Mouse (Mus musculus): ENCODE measurements at regions not wholly inside any gene's neighbourhood (a gene's known extent, or its start where the extent isn't known, plus 50 kb on each side); places are given as distances from the start of the nearest gene placed in this dataset.

DNA sequence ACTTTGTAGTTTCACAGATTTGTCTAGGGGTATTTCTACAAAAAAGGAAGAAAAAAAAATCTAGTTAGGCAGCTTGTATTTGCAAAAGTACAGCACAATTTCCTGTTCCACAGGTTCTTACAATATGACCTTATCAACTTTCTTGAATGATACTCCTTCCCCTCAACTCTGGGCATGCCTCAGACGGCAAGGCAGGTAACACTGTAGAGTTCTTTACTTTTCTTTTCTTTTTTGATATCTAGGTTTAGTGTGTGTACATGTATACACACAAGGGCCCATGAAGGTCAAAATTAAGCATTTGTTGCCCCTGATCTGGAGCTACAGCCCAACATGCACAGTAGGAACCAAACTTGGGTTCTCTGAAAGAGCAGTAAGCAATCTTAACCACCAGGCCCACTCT is 381.4 kb upstream of the Acvr2a start:
- WGBS = 80% methylated on average over 1 of the region's 1 CpGs
- ATAC-seq (ENCODE audit: insufficient number of reproducible peaks, insufficient read depth, low FRiP score, low TSS enrichment, low read depth) = no peak

DNA sequence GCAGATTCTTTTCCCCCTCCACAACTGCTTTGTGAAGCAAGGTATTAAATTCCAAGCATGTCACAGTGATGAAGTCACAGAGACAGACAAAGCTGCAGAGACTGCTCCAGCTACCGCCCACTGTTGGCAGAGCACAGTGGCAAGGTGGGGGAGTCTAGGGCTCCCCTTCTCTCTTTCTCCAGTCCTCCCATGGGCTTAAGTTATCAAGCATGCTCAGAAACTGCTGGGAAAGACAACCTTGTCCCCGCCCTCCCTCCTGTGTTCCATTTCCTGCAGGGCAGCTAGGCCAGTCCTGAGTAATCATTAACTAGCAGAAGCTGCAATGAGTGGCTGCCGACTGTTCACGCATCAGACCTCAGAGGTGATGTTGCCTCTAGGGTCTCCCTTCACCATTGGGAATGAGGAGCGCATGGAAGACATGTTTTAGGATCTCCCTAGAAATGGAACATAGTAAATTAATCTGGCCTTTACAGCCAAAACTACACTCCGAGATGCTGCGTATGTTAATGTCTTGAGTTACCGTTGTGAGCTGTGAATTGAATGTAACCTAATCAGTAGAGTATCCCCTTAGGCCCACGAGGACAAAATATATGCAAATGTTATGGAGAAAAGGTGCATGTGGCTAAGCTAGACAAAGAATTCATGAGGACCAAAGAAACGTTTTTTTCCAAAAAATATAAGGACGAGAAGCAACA is 372.5 kb upstream of the Acvr2a start:
- H3K27ac ChIP-seq = no peak overlapping the region
- H3K9ac ChIP-seq = no peak overlapping the region
- H3K4me2 ChIP-seq = no peak overlapping the region

More for the DNA sequence above, 381.4 kb upstream of the Acvr2a start:
- no peaks in the 10 kb centered on the region for H3K9me3 ChIP-seq
- no peak overlapping the region for H3K4me3 ChIP-seq
- H3K4me1 ChIP-seq = no peaks in the 10 kb centered on the region
- H3K9ac ChIP-seq = no peak overlapping the region
- no peak overlapping the region for H3K4me2 ChIP-seq
- no peaks in the 10 kb centered on the region for H3K36me3 ChIP-seq
- no peaks in the 10 kb centered on the region for H3K27me3 ChIP-seq
- H3K27ac ChIP-seq = no peak overlapping the region

DNA sequence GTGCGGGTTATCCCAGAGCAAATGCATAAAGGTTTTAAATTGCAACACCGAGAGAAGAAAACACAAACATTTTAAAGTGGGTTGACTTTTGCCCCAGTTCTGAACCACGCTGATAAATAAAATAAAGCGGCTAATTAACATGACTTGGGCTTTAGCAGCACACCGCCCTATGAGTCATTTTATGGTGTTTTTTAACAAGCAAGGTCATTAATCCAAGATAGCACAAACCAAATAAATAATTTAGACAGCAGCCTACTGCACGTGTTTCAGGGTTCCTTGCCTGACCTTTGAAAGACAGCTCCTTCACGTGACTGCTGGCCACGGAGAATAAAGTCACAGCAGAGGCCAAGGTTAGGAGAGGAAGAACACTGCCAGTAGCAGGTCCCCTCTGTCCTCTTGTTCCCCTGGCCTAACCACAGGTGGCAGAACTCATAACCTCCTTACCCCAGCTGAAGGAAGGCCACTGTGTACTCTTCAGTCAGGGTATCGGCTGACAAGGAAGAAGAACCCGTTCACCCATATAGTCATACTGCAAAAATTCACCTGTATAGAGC is 371.8 kb upstream of the Acvr2a start:
- H3K9me3 ChIP-seq = no peaks in the 10 kb centered on the region
- no peak overlapping the region for H3K4me2 ChIP-seq
- 82% methylated on average over 10 of the region's 10 CpGs for WGBS
- H3K36me3 ChIP-seq = no peaks in the 10 kb centered on the region
- H3K4me1 ChIP-seq = peaks cover 8% of the 10 kb centered on the region
- no peak for ATAC-seq (ENCODE audit: insufficient number of reproducible peaks, insufficient read depth, low FRiP score, low TSS enrichment, low read depth)
- no peak overlapping the region for H3K4me3 ChIP-seq
- H3K27ac ChIP-seq = no peak overlapping the region
- no peak overlapping the region for H3K9ac ChIP-seq
- no peaks in the 10 kb centered on the region for H3K27me3 ChIP-seq

More for the DNA sequence above, 372.5 kb upstream of the Acvr2a start:
- H3K27me3 ChIP-seq = no peaks in the 10 kb centered on the region
- 42% methylated on average over 11 of the region's 11 CpGs for WGBS
- no peaks in the 10 kb centered on the region for H3K9me3 ChIP-seq
- H3K4me3 ChIP-seq = no peak overlapping the region
- ATAC-seq (ENCODE audit: insufficient number of reproducible peaks, insufficient read depth, low FRiP score, low TSS enrichment, low read depth) = peak; percentile 48; the same call in 1 of the 2 replicates
- peaks cover 8% of the 10 kb centered on the region for H3K4me1 ChIP-seq
- no peaks in the 10 kb centered on the region for H3K36me3 ChIP-seq

DNA sequence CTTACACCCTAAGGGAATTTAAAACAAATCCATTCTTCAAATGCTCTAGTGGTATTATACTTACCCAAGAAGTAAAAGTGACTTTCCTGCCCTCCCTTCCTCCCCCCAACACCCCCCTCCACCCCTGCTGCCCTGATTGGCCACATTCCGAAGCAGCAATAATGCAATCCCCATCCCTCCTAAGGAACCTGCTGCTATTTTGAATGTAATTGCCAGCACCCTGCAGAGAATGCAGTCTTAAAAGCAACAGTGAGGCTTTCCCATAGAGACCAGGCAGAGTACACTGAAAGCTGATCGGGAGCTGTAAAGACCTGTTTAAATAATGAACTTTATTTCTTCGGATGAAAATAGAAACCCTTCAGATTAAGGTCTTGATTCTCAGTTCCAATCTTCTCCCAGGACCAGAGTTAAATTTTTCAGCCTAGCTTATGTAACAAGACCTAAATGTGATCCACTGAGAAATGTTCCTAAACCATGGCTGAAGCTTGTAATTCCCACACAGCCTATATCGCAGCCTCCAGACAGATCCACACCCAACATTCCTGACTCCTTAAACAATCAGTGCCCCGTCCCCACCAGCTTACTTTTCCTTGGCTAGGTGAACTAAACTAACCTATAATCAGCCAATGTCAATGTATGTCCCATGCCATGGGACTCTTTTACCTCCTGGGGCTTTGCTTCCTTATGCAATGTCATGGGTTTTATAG is 367.9 kb upstream of the Acvr2a start:
- ATAC-seq (ENCODE audit: insufficient number of reproducible peaks, insufficient read depth, low FRiP score, low TSS enrichment, low read depth) = no peak
- Histone ChIP-seq H3K36me3 (no peaks in the 10 kb centered on the region), H3K4me3 (no peak overlapping the region), H3K27me3 (no peaks in the 10 kb centered on the region), H3K4me2 (no peak overlapping the region), H3K9me3 (no peaks in the 10 kb centered on the region), H3K4me1 (peaks cover 7% of the 10 kb centered on the region), H3K27ac (no peak overlapping the region), H3K9ac (no peak overlapping the region)
- WGBS = 17% methylated on average over 5 of the region's 5 CpGs

DNA sequence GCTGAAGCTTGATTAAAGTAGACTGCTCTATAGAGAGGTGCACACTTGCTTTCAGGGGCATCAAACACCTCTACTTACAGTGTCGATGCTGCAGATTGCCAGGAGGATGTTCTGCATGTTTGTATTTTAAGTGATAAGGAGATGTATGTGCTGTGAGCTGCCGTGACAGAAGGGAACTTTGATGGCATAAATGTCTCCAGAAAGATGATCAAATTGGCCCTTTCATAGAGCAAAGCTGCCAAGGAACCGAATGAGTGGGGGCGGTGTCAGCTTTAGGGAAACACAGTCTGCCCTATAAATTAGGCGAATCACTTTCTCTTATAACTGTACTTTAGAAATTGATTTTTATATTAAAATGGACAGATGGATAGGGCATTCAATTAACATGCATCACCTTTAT is 367.3 kb upstream of the Acvr2a start:
- no peaks in the 10 kb centered on the region for H3K9me3 ChIP-seq
- no peak overlapping the region for H3K4me2 ChIP-seq
- H3K4me1 ChIP-seq = peaks cover 1% of the 10 kb centered on the region
- H3K27ac ChIP-seq = no peak overlapping the region
- H3K4me3 ChIP-seq = no peak overlapping the region
- H3K36me3 ChIP-seq = no peaks in the 10 kb centered on the region
- no peak for ATAC-seq (ENCODE audit: insufficient number of reproducible peaks, insufficient read depth, low FRiP score, low TSS enrichment, low read depth)
- WGBS = 78% methylated on average over 5 of the region's 5 CpGs
- no peak overlapping the region for H3K9ac ChIP-seq
- no peaks in the 10 kb centered on the region for H3K27me3 ChIP-seq

DNA sequence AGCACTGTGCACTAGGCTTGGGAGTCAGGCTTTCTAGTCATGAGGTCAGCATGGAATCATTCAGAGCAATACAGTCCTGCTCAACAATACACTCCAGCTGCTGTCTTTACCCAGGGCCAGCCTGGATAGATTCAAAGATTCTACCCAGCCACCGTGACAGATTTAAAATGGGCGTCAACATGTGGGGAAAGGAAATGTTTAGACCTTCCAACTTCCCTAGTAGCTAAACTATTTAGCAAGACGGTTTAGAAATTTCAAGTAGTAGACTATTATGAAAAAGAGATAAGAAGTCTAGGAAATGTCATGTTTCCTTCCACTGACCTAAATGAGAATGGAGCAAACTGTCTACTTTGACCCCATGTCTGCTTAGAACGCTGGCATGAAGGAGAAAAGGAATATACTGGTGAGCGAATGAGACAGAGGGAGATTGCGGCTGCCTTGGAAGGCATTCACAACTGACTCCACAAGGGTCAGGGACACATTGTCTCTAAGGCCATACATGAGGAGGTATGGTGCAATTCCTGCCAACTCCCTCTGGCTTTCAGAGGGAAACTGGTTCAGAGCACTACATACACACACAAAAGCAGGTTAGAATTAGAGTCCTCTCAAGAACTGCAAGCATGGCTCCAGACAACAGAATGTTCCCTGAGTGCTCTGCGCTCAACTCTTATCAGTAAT is 364.6 kb upstream of the Acvr2a start:
- H3K4me2 ChIP-seq = no peak overlapping the region
- H3K4me3 ChIP-seq = no peak overlapping the region
- WGBS = 75% methylated on average over 7 of the region's 7 CpGs
- H3K27ac ChIP-seq = no peak overlapping the region
- no peaks in the 10 kb centered on the region for H3K4me1 ChIP-seq
- H3K9ac ChIP-seq = no peak overlapping the region
- H3K27me3 ChIP-seq = no peaks in the 10 kb centered on the region
- H3K9me3 ChIP-seq = no peaks in the 10 kb centered on the region
- no peak for ATAC-seq (ENCODE audit: insufficient number of reproducible peaks, insufficient read depth, low FRiP score, low TSS enrichment, low read depth)
- no peaks in the 10 kb centered on the region for H3K36me3 ChIP-seq

DNA sequence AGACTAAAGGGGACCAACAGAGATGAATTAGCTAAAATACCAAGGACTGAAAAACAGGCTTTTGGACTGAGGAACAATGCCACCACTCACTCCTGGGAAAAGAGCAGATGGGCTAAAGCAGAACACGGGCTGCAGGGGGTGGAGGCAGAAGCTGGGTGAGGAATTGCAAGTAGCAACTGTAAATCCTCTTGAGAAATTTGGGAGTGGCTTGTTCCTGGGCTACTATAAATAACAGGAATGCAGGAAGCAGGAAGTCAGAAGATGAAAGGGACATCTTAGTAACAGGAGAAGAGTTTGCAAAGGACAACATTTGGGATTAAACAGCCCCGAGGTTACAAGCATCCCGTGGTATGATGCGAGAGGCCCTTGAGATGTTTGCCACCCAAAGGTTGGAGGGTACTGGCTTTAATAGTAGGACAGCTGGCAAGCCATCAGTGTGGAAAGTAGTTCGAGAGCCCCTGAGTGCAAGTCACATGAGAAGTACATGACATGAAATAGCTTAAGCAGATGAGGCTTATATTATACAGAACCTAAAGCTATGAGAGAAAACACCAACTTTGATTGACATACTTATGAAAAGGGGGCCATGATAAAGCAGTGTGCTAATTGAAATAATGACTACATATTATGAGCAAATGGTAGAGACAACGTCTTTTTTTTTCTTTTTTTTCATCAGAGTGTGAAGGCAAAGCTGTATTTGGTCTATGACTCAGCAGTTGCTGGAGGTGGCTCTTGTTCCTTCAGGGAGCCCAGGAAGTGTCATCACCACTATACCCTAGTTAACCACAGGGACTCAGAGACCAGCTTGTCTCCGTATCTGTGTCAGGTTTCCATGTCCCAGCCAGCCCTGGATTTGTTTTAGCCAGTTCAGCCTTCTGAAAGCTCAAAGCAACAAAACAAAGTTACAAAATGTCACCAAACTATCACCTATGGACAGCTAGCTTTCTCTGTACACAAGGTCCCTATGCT is 357.6 kb upstream of the Acvr2a start:
- H3K9me3 ChIP-seq = no peaks in the 10 kb centered on the region
- ATAC-seq (ENCODE audit: insufficient number of reproducible peaks, insufficient read depth, low FRiP score, low TSS enrichment, low read depth) = no peak
- H3K4me1 ChIP-seq = no peaks in the 10 kb centered on the region
- H3K4me2 ChIP-seq = no peak overlapping the region
- H3K9ac ChIP-seq = no peak overlapping the region
- no peak overlapping the region for H3K27ac ChIP-seq
- no peak overlapping the region for H3K4me3 ChIP-seq
- WGBS = 37% methylated on average over 7 of the region's 7 CpGs
- H3K27me3 ChIP-seq = no peaks in the 10 kb centered on the region
- no peaks in the 10 kb centered on the region for H3K36me3 ChIP-seq

DNA sequence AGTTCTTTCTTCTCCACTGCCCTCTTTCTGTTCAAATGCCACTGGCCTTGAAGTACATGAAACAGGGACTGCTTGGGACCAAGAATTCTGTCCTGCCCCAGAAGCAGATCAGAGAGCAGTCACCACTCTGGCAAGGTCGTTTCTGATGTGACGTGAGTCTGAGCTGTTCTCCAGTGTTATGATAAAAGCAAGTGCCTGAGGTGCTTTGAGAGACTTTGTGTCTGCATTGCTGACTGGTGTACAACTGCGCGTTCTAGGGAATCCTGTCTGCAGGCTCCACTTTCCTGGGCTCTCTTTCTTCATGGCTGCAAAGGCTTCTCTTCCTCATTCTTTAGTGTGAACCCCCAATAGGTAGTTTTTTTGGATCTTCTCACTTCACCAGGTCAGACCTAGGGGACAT is 356.8 kb upstream of the Acvr2a start:
- H3K4me3 ChIP-seq = no peak overlapping the region
- ATAC-seq (ENCODE audit: insufficient number of reproducible peaks, insufficient read depth, low FRiP score, low TSS enrichment, low read depth) = no peak
- 61% methylated on average over 4 of the region's 4 CpGs for WGBS
- H3K9ac ChIP-seq = no peak overlapping the region
- H3K27me3 ChIP-seq = no peaks in the 10 kb centered on the region
- no peaks in the 10 kb centered on the region for H3K9me3 ChIP-seq
- no peak overlapping the region for H3K27ac ChIP-seq
- H3K4me2 ChIP-seq = no peak overlapping the region
- H3K36me3 ChIP-seq = no peaks in the 10 kb centered on the region
- no peaks in the 10 kb centered on the region for H3K4me1 ChIP-seq

DNA sequence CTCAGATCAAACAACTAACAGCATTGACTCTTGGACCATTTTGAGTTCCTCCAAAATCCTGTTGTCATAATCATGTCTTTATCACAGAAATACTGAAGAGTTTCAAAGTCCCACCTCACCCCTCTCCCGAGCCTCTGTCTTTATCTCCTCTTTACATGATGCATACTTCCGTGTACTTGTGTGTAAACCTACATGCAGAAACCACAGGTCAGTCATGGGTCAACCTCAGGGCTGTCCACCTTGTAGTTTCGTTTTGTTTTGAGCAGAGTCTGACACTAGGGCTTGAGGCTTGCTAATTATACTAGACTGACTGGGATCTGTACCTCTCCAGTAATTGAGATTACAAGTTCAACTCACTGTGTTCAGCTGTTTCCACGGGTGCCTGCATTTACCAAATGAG is 348.4 kb upstream of the Acvr2a start:
- H3K36me3 ChIP-seq = no peaks in the 10 kb centered on the region
- ATAC-seq (ENCODE audit: insufficient number of reproducible peaks, insufficient read depth, low FRiP score, low TSS enrichment, low read depth) = no peak
- H3K27me3 ChIP-seq = no peaks in the 10 kb centered on the region
- H3K9me3 ChIP-seq = no peaks in the 10 kb centered on the region
- no peak overlapping the region for H3K4me2 ChIP-seq
- 84% methylated on average over 4 of the region's 4 CpGs for WGBS
- H3K9ac ChIP-seq = no peak overlapping the region
- no peak overlapping the region for H3K27ac ChIP-seq
- H3K4me1 ChIP-seq = no peaks in the 10 kb centered on the region
- no peak overlapping the region for H3K4me3 ChIP-seq

DNA sequence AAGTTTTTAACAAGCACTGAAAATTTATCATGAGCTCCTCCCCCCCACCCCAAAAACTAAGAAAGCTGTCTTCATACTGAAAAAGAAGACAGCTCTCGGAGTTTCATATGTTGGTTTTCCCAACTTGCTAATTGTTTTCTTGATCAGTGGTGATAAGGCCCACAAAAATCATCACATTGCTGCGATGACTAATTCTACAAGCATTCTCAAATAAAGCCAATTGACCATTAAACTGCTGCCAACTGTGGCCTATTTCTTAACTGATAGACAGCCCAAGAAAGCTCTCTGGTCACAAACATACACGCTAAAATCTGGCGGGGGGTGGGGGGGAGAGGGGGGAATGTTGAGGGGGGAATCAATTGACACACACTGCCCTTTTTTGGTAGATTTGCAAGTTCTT is 345.0 kb upstream of the Acvr2a start:
- H3K4me3 ChIP-seq = no peak overlapping the region
- H3K4me1 ChIP-seq = no peaks in the 10 kb centered on the region
- no peak overlapping the region for H3K4me2 ChIP-seq
- H3K9ac ChIP-seq = no peak overlapping the region
- 76% methylated on average over 4 of the region's 4 CpGs for WGBS
- H3K27me3 ChIP-seq = no peaks in the 10 kb centered on the region
- no peak for ATAC-seq (ENCODE audit: insufficient number of reproducible peaks, insufficient read depth, low FRiP score, low TSS enrichment, low read depth)
- no peaks in the 10 kb centered on the region for H3K36me3 ChIP-seq
- H3K27ac ChIP-seq = no peak overlapping the region
- no peaks in the 10 kb centered on the region for H3K9me3 ChIP-seq

DNA sequence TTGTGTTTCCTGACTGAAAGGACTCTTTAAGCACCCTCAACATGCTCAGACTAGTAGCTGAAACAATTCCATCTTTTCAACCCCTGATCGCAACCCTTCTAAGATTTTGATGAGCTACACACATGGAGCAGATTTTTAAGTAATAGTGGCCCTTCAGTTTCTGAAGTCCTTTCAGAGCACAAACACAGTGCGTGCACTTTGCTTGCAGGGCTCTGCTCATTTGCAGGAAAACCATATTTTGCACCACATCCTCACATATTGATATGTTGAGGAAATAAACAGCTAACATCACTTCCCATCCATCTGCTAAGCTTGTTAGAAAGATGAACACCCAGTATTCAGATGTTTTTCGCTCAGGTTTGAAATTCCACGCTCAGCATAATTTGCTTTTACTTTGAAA is 344.6 kb upstream of the Acvr2a start:
- H3K4me3 ChIP-seq = no peak overlapping the region
- no peak overlapping the region for H3K4me2 ChIP-seq
- WGBS = 82% methylated on average over 4 of the region's 4 CpGs
- H3K36me3 ChIP-seq = no peaks in the 10 kb centered on the region
- no peak overlapping the region for H3K27ac ChIP-seq
- H3K9me3 ChIP-seq = no peaks in the 10 kb centered on the region
- H3K27me3 ChIP-seq = no peaks in the 10 kb centered on the region
- ATAC-seq (ENCODE audit: insufficient number of reproducible peaks, insufficient read depth, low FRiP score, low TSS enrichment, low read depth) = no peak
- H3K9ac ChIP-seq = no peak overlapping the region
- no peaks in the 10 kb centered on the region for H3K4me1 ChIP-seq

Measured in embryonic facial prominence, embryonic 13.5 days (tissue).